Mouse (Mus musculus): ENCODE measurements around the gene Txndc17. TPM values are rescaled to one million over a fixed set of nuclear protein-coding genes. Genes with fewer than 3 reads are reported as not detected.

Gene Txndc17
- polyA plus RNA-seq, 1 experiment from 2014 or later = 67.1 TPM

Other genes starting within 250 kb of the Txndc17 start
- gene Aipl1, start 170.0 kb upstream of the Txndc17 start, polyA plus RNA-seq (2015; fragmentation: Nextera tagmentation; extraction: Ambion mirVana) = 0.05 and 0.14 TPM in 2 replicates
- gene Pimreg, start 165.5 kb upstream of the Txndc17 start, polyA plus RNA-seq (2015; fragmentation: Nextera tagmentation; extraction: Ambion mirVana) = 18.5 and 20.6 TPM in 2 replicates
- 0.03 TPM in 1 of 2 replicates, not detected in the other for gene Pitpnm3, start 71.8 kb upstream of the Txndc17 start, polyA plus RNA-seq (2015; fragmentation: Nextera tagmentation; extraction: Ambion mirVana)
- gene Gm43951, start 707 bp upstream of the Txndc17 start, polyA plus RNA-seq (2015; fragmentation: Nextera tagmentation; extraction: Ambion mirVana) = not detected in 2 replicates
- 2.2 and 2.9 TPM in 2 replicates for gene 4933427D14Rik, start 88 bp upstream of the Txndc17 start, polyA plus RNA-seq (2015; fragmentation: Nextera tagmentation; extraction: Ambion mirVana)
- gene Med31, start 8.0 kb downstream of the Txndc17 start, polyA plus RNA-seq (2015; fragmentation: Nextera tagmentation; extraction: Ambion mirVana) = 11.9 and 12.3 TPM in 2 replicates
- not detected in 2 replicates for gene Slc13a5, start 59.7 kb downstream of the Txndc17 start, polyA plus RNA-seq (2015; fragmentation: Nextera tagmentation; extraction: Ambion mirVana)
- gene Xaf1, start 94.1 kb downstream of the Txndc17 start, polyA plus RNA-seq (2015; fragmentation: Nextera tagmentation; extraction: Ambion mirVana) = 4.0 and 4.1 TPM in 2 replicates
- gene Fbxo39, start 106.9 kb downstream of the Txndc17 start, polyA plus RNA-seq (2015; fragmentation: Nextera tagmentation; extraction: Ambion mirVana) = not detected in 2 replicates
- not detected in 2 replicates for gene Tekt1, start 154.9 kb downstream of the Txndc17 start, polyA plus RNA-seq (2015; fragmentation: Nextera tagmentation; extraction: Ambion mirVana)
- 4.2 and 4.5 TPM in 2 replicates for gene Smtnl2, start 204.2 kb downstream of the Txndc17 start, polyA plus RNA-seq (2015; fragmentation: Nextera tagmentation; extraction: Ambion mirVana)
- gene Ggt6, start 228.0 kb downstream of the Txndc17 start, polyA plus RNA-seq (2015; fragmentation: Nextera tagmentation; extraction: Ambion mirVana) = 0.32 and 0.36 TPM in 2 replicates
- 66.0 and 70.7 TPM in 2 replicates for gene Mybbp1a, start 233.8 kb downstream of the Txndc17 start, polyA plus RNA-seq (2015; fragmentation: Nextera tagmentation; extraction: Ambion mirVana)